Mouse (Mus musculus) naive thymus-derived CD4-positive, alpha-beta T cell, adult 2 months (primary cell): ENCODE measurements around the gene Ccnf.

Source experiments
- DNase-seq: peaks from one replicate; pipeline ENCODE4 v3.0.0-alpha.2; 2011; ENCODE audit warnings: low read depth

Ccnf gene

GRCm38 (mm10) chr17:24251320-24252069, at the start of gene Ccnf:
Gene Ccnf (minus strand): TSS chr17:24251484.
- DNase-seq = peak; percentile 97

- no peak for DNase-seq
Measured at GRCm38 (mm10) chr17:24300651-24301050, 49.4 kb upstream of the Ccnf start.

DNA sequence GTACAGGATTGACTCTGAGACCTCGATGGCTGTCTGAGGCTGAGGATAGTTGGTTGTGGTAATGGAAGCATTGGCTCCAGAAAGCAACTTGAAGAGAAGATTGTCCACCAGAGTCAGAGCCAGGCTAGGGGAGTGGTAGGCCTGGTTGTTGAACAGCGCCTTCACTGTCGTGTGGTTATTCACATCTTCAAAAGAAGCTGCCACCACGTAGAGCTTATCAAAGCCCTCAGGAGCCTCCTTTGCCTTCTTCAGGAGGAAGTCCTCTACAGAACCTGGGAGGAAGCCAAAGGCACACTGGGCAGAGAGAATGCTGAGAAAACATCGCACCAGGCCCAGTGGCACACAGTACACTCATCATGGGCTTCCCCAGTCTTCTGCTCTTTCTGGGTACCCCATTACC, 38.1 kb upstream of the Ccnf start:
- peak; percentile 42 for DNase-seq

GRCm38 (mm10) chr17:24288477-24288876, 37.2 kb upstream of the Ccnf start:
- DNase-seq = peak; percentile 22

- no peak for DNase-seq
Measured at GRCm38 (mm10) chr17:24285680-24286079, 34.4 kb upstream of the Ccnf start.

- DNase-seq = no peak
Measured at GRCm38 (mm10) chr17:24283266-24283818, 32.1 kb upstream of the Ccnf start.

GRCm38 (mm10) chr17:24282637-24283036, 31.4 kb upstream of the Ccnf start:
- DNase-seq = peak; percentile 20

GRCm38 (mm10) chr17:24279907-24280306, 28.6 kb upstream of the Ccnf start:
- DNase-seq = no peak

DNA sequence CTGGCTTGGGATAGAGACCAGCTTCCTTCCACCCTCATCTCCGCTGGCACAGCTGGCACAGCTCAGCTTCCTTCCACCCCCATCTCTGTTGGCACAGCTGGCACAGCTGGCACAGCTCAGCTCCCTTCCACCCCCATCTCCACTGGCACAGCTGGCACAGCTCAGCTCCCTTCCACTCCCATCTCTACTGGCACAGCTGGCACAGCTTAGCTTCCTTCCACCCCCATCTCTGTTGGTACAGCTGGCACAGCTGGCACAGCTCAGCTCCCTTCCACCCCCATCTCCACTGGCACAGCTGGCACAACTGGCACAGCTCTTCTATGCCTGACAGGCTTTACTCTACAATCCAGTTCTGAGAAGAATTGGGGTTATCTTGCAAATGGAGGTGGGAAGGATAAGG, 15.8 kb upstream of the Ccnf start:
- no peak for DNase-seq

DNA sequence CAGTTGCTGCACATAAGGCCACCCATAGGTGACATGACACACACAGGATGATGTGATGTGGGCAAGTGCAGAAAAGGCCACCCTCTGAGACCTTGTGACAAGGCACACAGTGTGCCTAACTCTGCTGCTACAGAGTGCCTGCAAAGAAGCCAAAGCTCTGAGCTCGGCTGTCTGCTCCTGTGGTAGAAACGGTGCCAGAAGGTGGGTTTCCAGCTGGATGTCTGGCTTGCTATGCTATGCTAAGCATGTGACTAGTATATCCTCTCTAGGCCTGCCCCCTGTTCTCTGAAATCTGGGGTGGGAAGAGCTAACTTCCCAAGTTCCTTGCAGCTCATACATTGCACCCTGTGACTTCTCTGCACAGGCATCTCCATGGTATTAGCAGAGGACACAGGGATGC, 13.5 kb upstream of the Ccnf start:
- DNase-seq = no peak

GRCm38 (mm10) chr17:24260516-24260915, 9.2 kb upstream of the Ccnf start:
- no peak for DNase-seq

- DNase-seq = no peak
Measured at GRCm38 (mm10) chr17:24259702-24260101, 8.4 kb upstream of the Ccnf start.

DNA sequence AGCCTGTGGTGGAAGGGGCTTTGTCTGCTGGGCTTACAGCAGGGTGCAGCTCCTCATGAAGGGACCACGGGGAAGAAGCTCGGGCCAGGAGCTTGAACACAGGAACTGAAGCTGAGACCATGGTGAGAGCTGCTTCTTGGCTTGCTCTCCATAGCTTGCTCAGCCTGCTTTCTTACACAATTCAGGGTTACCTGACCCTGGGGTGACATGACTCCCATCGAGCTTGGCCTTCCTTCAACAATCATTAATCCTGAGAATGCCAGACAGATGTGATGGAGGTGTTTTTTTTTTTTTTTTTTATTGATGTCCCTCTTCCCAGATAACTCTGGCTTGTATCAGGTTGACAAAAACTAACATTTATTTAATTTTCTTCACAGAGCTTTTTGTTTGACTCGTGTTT, 7.7 kb upstream of the Ccnf start:
- DNase-seq = no peak

DNA sequence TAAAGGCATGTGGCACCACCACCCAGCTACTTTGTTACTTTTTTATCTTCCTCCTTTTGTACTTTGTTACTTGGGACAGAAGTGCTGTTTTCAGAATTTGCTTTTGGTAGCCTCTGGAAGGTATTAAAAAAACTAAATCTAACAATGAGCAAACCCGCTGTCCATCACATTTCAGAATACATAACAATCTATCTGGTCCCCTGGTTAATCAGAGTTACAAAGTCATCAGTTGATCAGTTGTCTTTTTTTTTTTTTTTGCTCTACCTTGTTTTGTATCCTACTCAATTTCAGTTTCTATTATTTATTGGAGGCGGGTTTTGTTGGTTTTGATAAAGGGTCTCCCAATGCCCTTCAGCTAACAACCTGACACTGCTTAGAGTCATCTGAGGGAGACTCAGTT, 1.0 kb upstream of the Ccnf start:
- peak; percentile 10 for DNase-seq

DNA sequence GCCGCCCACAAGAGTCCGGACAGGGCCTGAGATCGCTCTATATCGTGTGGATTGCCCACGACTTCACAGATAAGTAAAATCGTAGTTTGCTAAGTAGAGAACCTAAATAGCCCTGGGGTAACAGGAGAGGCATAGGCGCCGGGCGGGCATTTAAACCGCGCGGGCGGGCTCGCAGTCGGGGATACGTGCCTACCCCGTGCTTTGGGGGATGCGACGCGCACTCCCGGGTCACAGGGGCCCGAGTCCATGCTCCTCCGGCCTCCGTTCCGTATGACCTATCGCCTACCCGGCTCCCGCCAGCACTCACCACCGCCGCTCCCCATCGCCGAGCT, 330 bp downstream of the Ccnf start:
- DNase-seq = no peak

DNA sequence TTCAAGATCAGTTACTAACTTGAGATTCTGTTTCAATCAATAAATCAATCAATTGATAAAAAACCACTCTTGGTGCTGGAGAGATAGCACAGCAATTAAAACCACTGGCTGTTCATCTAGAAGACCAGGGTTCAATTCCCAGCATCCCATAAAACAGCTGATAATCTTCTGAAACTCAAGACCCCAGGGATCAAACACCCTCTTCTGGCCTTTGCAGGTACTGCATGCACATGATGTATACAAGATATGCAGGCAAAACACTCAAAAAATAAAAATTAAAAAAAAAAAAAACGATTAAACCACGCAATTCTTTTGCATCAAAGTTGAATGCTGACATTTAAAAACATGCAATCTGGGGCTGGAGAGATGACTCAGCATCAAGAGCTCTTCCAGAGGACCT, 2.6 kb downstream of the Ccnf start:
- peak; percentile 43 for DNase-seq

GRCm38 (mm10) chr17:24244061-24244460, 7.2 kb downstream of the Ccnf start:
- DNase-seq = no peak

GRCm38 (mm10) chr17:24243311-24243969, 7.8 kb downstream of the Ccnf start:
- DNase-seq = peak; percentile 72

- DNase-seq = no peak
Measured at GRCm38 (mm10) chr17:24236921-24237320, 14.4 kb downstream of the Ccnf start.

DNA sequence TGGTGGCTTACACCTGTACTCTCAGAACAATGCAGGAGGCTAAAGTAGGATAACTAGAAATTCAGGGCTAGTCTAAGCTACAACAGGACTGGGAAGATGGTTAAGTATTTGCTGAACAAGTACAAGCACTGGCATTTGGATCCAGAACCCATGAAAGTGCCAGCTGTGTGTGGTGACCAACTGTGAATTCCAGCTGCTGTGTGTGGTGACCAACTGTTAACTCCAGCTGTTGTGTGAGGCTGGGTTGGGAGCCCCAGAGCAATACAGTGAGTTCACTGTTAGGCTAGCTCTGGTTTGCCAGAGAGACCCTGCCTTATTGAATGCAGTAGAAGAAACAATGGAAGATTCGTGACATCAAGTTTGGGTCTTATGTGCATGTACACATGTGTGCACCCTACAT, 14.8 kb downstream of the Ccnf start:
- DNase-seq = no peak

GRCm38 (mm10) chr17:24227941-24228340, 23.3 kb downstream of the Ccnf start:
- no peak for DNase-seq

DNA sequence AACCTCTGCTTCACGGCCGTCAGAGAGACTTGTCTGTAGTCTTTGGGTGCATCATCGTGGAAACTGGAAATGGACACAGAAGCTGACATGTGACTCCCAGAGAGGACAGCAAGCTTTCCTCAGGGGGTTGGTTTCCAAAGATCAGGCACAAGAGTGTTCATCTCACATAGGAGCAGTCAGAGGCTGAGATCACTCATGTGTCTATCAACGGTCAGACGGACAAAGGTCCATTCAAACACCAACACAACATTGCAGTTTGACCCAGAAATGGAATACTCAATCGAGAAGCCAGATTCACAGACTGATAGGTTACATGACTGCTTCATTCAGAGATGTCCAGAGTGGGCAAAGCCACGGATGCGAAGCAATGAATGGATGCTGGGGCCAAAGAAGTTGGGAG, 24.6 kb downstream of the Ccnf start:
- no peak for DNase-seq

- no peak for DNase-seq
Measured at GRCm38 (mm10) chr17:24225851-24226250, 25.4 kb downstream of the Ccnf start.

DNA sequence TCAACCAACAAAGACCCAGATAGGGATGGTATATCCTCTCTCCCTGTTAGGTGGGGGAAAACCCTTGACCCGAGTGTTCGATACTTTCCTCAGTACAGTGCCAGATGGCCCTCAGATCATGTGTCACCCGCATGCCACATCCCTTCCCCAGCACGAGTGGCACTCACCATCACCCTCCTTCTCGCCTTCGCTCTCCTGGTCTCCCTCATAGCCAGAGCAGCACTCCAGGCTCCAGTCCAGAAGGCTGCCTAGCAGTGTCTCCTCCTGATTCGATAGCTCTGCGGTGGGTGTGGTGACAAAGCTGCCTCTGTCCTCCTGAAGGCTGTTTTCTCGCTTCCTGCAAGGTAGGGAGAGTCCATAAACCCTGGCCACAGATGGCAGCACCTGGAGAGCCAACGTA, 26.5 kb downstream of the Ccnf start:
- no peak for DNase-seq
